Mouse (Mus musculus) small intestine, adult 2 months (tissue): ENCODE data around the gene Trim41. TPM values are rescaled to one million over a fixed set of nuclear protein-coding genes. Genes with fewer than 3 reads are reported as not detected.

ENCODE experiments used
- H3K27ac ChIP-seq: fragments of 200-500 bp; 2 replicates; pipeline ENCODE4 v1.5.1; 2012; ENCODE audit warnings: low read depth, low read length, control low read depth, inconsistent platforms; ENCODE audit not compliant: insufficient read depth
- H3K27me3 ChIP-seq: fragments of 200-500 bp; 2 replicates; pipeline ENCODE4 v1.6.1; 2012; ENCODE audit warnings: mild to moderate bottlenecking, moderate library complexity, low read length, inconsistent platforms; ENCODE audit not compliant: control insufficient read depth, insufficient read depth
- H3K36me3 ChIP-seq: fragments of 200-500 bp; 2 replicates; pipeline ENCODE4 v1.6.1; 2012; ENCODE audit warnings: mild to moderate bottlenecking, low read length, control low read depth, inconsistent platforms; ENCODE audit not compliant: control insufficient read depth, insufficient read depth
- H3K4me1 ChIP-seq: fragments of 200-500 bp; 2 replicates; pipeline ENCODE4 v1.6.1; 2012; ENCODE audit warnings: low read length, inconsistent platforms, mixed read lengths; ENCODE audit not compliant: control insufficient read depth, insufficient read depth, insufficient read length
- H3K4me3 ChIP-seq: fragments of 200-500 bp; 2 replicates; pipeline ENCODE4 v1.5.1; 2012; ENCODE audit warnings: low read depth, mild to moderate bottlenecking, control low read depth, inconsistent platforms, low read length, moderate library complexity
- CTCF ChIP-seq: fragments of 200-500 bp; IDR thresholded peaks from 2 replicates; pipeline ENCODE4 v1.5.1; 2012; ENCODE audit warnings: low read depth, mild to moderate bottlenecking, control low read depth, inconsistent platforms, low read length, moderate library complexity, mixed read lengths; ENCODE audit not compliant: insufficient replicate concordance, insufficient read length; ENCODE audit errors: extremely low read depth
- POLR2A ChIP-seq: fragments of 200-500 bp; IDR thresholded peaks from 2 replicates; pipeline ENCODE4 v1.6.1; 2012; ENCODE audit warnings: low read depth, mild to moderate bottlenecking, control low read depth, inconsistent platforms, low read length, moderate library complexity
- WGBS: fragments of 180-500 bp; shearing (Covaris S2); methylation state at CpG from one replicate; pipeline ENCODE4 v1.1.7; 2018; 5-methylcytosine and 5-hydroxymethylcytosine counted together
- polyA plus RNA-seq: library from polyadenylated mRNA; depleted of rRNA; stranded (reverse); fragments of >200 nt; gene quantifications from 2 replicates; pipeline ENCODE4 v1.2.3, GENCODE M21; 2012; rRNA removed

Trim41 gene
- polyA plus RNA-seq, 1 experiment: 18.7 TPM

DNA sequence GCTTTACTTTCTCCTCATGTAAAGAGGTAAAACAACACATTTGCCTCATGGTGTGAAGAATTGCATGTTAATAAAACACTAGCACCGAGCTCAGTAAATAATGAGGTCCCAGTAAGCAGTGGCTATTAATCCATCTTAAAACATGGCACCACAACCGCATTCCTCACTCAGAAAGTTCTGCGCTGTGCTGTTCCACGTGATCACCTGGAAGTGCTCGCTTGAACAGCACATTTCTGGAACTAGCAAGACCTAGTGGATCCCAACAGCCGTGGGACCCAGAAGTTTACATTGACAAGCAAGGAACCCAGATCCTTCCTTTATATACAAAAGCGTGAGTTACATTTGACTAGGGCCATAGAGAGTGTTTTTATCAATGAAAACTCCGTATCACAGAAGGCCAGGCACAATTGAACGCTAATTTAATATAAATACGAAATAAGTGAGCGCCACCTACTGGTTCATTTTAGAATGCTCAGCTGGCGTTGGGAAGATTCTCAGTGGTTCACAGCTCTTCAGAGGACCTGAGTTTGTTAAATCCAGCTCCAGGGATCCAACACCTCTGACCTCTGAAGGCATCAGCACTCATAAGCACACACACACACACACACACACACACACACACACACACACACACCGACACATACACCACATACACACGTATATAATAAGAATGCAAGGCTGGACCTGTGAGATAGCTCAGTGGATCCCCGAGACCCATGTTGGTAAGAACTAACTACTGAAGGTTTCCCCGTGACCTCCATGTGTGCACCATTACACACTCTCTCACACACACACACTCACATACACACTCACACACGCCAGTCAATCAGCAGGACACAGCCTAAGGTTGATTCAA is 42.5 kb downstream of the Trim41 start:
- H3K4me1 ChIP-seq: no peaks in the 10 kb centered on the region
- no peaks in the 10 kb centered on the region for H3K27me3 ChIP-seq
- TF ChIP-seq POLR2A (no peak), CTCF (peak; percentile 32; the same call in 1 of the 2 replicates)
- no peak overlapping the region for H3K27ac ChIP-seq
- no peak overlapping the region for H3K4me3 ChIP-seq
- WGBS: 29% methylated on average over 17 of the region's 17 CpGs
- H3K36me3 ChIP-seq: no peaks in the 10 kb centered on the region

DNA sequence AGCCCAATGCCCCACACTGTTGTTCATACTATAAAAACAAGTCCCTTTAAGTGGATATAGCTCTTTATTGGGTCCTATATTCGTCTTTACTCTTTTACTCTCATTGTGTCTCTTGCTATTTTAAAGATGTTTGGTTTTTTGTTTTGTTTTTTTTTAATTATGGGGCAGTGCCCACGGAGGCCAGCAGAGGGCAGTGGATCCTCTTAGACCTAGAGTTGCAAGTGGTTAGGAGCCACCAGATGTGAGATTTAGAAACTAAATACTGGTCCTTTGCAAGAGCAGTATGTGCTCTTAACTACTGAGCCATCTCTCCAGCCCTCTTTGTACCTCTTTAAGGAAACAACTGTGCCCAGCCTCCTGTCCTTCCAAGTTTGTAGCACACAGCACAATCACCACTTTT is 45.5 kb downstream of the Trim41 start:
- Histone ChIP-seq H3K27ac (no peak overlapping the region), H3K4me1 (no peaks in the 10 kb centered on the region), H3K36me3 (no peaks in the 10 kb centered on the region), H3K27me3 (no peaks in the 10 kb centered on the region), H3K4me3 (no peak overlapping the region)
- 3% methylated on average over 2 of the region's 2 CpGs for WGBS
- TF ChIP-seq POLR2A (no peak), CTCF (peak; percentile 78; the same call in 1 of the 2 replicates)

DNA sequence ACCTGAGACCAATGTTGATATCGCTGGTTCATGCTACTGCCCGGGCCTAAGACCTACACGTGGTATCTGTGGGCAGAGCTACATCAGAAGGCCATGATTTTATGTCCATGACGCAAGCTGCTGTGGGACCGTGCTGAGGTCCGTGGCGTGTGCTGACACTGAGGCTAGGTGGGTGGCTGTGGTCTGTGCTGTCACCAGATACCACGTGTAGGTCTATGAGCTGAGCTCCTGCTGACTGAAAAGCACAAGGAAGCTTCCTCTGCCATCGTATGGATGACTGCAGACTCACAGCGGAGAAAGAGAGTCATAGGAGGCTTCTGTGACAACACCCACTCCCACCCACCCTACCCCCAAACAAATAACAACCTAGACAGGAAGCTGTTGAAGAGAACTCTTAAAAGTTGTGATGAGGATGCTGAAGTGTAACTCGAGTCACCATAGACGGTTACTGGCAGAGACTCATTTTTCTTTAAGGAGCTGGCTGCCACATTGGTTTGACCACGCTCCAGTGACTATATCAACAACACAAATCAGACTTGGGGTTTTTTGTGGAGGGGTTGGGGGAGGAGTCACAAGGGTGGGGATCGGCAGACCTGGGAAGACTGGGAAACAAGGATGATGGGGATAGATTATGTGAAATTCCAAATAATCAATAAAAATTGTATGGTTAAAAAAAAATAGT is 49.8 kb downstream of the Trim41 start:
- TF ChIP-seq POLR2A: no peak
- TF ChIP-seq CTCF: no peak
- no peaks in the 10 kb centered on the region for H3K27me3 ChIP-seq
- H3K4me3 ChIP-seq: no peak overlapping the region
- H3K36me3 ChIP-seq: no peaks in the 10 kb centered on the region
- no peaks in the 10 kb centered on the region for H3K4me1 ChIP-seq
- 83% methylated on average over 14 of the region's 14 CpGs for WGBS
- H3K27ac ChIP-seq: no peak overlapping the region

DNA sequence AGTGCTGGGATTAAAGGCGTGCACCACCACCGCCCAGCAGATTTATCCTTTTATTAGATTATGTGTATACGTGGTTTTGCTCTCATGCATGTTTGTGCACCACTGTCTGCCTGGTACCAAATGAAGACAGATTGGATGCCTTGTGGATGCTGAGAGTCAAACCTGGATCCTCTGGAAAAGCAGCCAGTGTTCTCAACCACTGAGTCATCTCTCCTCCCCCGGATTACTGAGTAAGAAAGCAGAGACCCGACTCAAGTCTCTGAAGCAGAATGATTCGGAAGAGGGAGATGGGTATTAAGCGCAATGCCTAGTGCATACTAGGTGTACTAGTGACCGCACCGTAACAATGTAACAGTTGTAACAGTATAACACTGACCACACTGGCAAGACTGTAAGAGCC is 53.0 kb downstream of the Trim41 start:
- TF ChIP-seq CTCF: no peak
- TF ChIP-seq POLR2A: no peak
- no peaks in the 10 kb centered on the region for H3K4me1 ChIP-seq

DNA sequence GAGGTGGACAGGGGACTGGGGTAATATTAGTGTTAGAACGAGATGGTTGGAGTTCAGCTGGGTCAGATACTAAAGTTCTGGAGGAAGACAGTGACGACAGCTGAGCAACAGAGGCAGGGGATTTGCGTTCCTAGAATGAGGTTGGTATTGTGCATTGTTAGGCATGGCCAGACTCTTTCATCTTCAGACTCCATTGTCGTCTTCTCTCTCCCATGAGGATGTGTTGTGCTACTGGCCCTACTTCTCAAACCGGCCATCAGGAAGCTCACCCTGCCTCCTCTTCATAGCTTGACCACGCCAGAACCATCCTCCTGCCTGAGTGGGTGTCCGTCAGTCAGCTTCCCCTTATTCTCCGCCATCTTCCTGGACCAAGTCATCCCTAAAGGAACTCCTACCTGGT is 58.1 kb downstream of the Trim41 start:
- H3K4me1 ChIP-seq: no peaks in the 10 kb centered on the region
- H3K27ac ChIP-seq: no peak overlapping the region
- no peak overlapping the region for H3K4me3 ChIP-seq
- H3K27me3 ChIP-seq: 0 out of 2 replicates have a peak, but pooled peaks cover 4% of the 10 kb centered on the region
- whole genome bisulfite sequencing: 83% methylated on average over 8 of the region's 8 CpGs
- H3K36me3 ChIP-seq: no peaks in the 10 kb centered on the region
- TF ChIP-seq CTCF (no peak), POLR2A (no peak)

More for the DNA sequence above, 53.0 kb downstream of the Trim41 start:
- Histone ChIP-seq H3K27me3 (no peaks in the 10 kb centered on the region), H3K4me3 (no peak overlapping the region), H3K36me3 (no peaks in the 10 kb centered on the region), H3K27ac (no peak overlapping the region)
- WGBS: 90% methylated on average over 9 of the region's 9 CpGs

Other genes starting within 250 kb of the Trim41 start
- gene Rack1, start 17.0 kb downstream of the Trim41 start, polyA plus RNA-seq: 1,479 and 1,553 TPM in 2 replicates
- gene Trim7, start 8.8 kb upstream of the Trim41 start, polyA plus RNA-seq: 4.9 and 12.6 TPM in 2 replicates
- gene Gm12184, start 9.3 kb upstream of the Trim41 start, polyA plus RNA-seq: 3.3 and 3.9 TPM in 2 replicates
- 1.8 and 7.4 TPM in 2 replicates for gene Irgm1, start 54.3 kb upstream of the Trim41 start, polyA plus RNA-seq
- 0.38 and 3.1 TPM in 2 replicates for gene Gm5431, start 84.9 kb upstream of the Trim41 start, polyA plus RNA-seq
- gene Psme2b, start 128.8 kb upstream of the Trim41 start, polyA plus RNA-seq: 5.0 and 10.9 TPM in 2 replicates
- 0.03 and 0.47 TPM in 2 replicates for gene Olfr56, start 161.5 kb upstream of the Trim41 start, polyA plus RNA-seq
- gene 9930111J21Rik1, start 162.0 kb upstream of the Trim41 start, polyA plus RNA-seq: 0.94 and 1.3 TPM in 2 replicates
- gene Gm12185, start 174.9 kb upstream of the Trim41 start, polyA plus RNA-seq: 0.01 and 0.13 TPM in 2 replicates
- gene Tgtp1, start 176.8 kb upstream of the Trim41 start, polyA plus RNA-seq: 0.17 and 0.29 TPM in 2 replicates
- 0.48 and 0.85 TPM in 2 replicates for gene 9930111J21Rik2, start 233.9 kb upstream of the Trim41 start, polyA plus RNA-seq
- 0.72 and 1.8 TPM in 2 replicates for gene Tgtp2, start 246.9 kb upstream of the Trim41 start, polyA plus RNA-seq